Mouse (Mus musculus): ENCODE results near the gene Chd6.

The Chd6 gene

GRCm38 (mm10) chr2:160932325-160932724, 176.6 kb downstream of the Chd6 start:
- no peak for DNase-seq (ENCODE audit: low spot score in 2 of 2)

GRCm38 (mm10) chr2:160931378-160931777, 177.5 kb downstream of the Chd6 start:
- DNase-seq (ENCODE audit: low spot score in 2 of 2) = no peak

- DNase-seq (ENCODE audit: low spot score in 2 of 2) = no peak
Observed at GRCm38 (mm10) chr2:160925203-160925602, 183.7 kb downstream of the Chd6 start.

- no peak for DNase-seq (ENCODE audit: low spot score in 2 of 2)
Observed at GRCm38 (mm10) chr2:160921285-160921684, 187.6 kb downstream of the Chd6 start.

- no peak for DNase-seq (ENCODE audit: low spot score in 2 of 2)
Observed at GRCm38 (mm10) chr2:160918930-160919215, 190.0 kb downstream of the Chd6 start.

GRCm38 (mm10) chr2:160918154-160918929, 190.5 kb downstream of the Chd6 start:
- no peak for DNase-seq (ENCODE audit: low spot score in 2 of 2)

- no peak for DNase-seq (ENCODE audit: low spot score in 2 of 2)
Observed at GRCm38 (mm10) chr2:160917313-160917712, 191.6 kb downstream of the Chd6 start.

GRCm38 (mm10) chr2:160916714-160917113, 192.2 kb downstream of the Chd6 start:
- no peak for DNase-seq (ENCODE audit: low spot score in 2 of 2)

GRCm38 (mm10) chr2:160915821-160916610, 192.9 kb downstream of the Chd6 start:
- no peak for DNase-seq (ENCODE audit: low spot score in 2 of 2)

GRCm38 (mm10) chr2:160914656-160915055, 194.2 kb downstream of the Chd6 start:
- DNase-seq (ENCODE audit: low spot score in 2 of 2) = no peak

- no peak for DNase-seq (ENCODE audit: low spot score in 2 of 2)
Observed at GRCm38 (mm10) chr2:160912231-160912671, 196.6 kb downstream of the Chd6 start, which contains the start of gene Emilin3. Gene Emilin3 (minus strand): TSS chr2:160912328.

- DNase-seq (ENCODE audit: low spot score in 2 of 2) = no peak
Observed at GRCm38 (mm10) chr2:160911558-160912201, 197.2 kb downstream of the Chd6 start.

- DNase-seq (ENCODE audit: low spot score in 2 of 2) = no peak
Observed at GRCm38 (mm10) chr2:160910633-160911032, 198.2 kb downstream of the Chd6 start.

- DNase-seq (ENCODE audit: low spot score in 2 of 2) = no peak
Observed at GRCm38 (mm10) chr2:160908607-160909006, 200.3 kb downstream of the Chd6 start.

GRCm38 (mm10) chr2:160906101-160906500, 202.8 kb downstream of the Chd6 start:
- no peak for DNase-seq (ENCODE audit: low spot score in 2 of 2)

GRCm38 (mm10) chr2:160905301-160905700, 203.6 kb downstream of the Chd6 start:
- DNase-seq (ENCODE audit: low spot score in 2 of 2) = no peak

- no peak for DNase-seq (ENCODE audit: low spot score in 2 of 2)
Observed at GRCm38 (mm10) chr2:160901656-160902412, 207.0 kb downstream of the Chd6 start.

All from spleen, postnatal 14 days (tissue).